Mouse (Mus musculus) heart, adult 18-20 months (tissue): ENCODE measurements around the gene Gtf3c4. TPM values are rescaled to one million over a fixed set of nuclear protein-coding genes. Genes with fewer than 3 reads are reported as not detected.
A peak's percentile ranks its signal among the peaks of the same experiment; 100 is the strongest.

Experiments
- DNase-seq, 2 experiments: peaks; one replicate each; pipeline ENCODE4 v3.0.0; 2021 to 2022; ENCODE audit warnings: mixed read lengths in 1 of 2
- total RNA-seq, 2 experiments: library from RNA; stranded (reverse); gene quantifications; 2 replicates each; pipeline ENCODE4 v1.2.3; 2021

Gene Gtf3c4
- total RNA-seq, 2 experiments from 2014 or later, result 17.0 to 22.1 TPM

DNA sequence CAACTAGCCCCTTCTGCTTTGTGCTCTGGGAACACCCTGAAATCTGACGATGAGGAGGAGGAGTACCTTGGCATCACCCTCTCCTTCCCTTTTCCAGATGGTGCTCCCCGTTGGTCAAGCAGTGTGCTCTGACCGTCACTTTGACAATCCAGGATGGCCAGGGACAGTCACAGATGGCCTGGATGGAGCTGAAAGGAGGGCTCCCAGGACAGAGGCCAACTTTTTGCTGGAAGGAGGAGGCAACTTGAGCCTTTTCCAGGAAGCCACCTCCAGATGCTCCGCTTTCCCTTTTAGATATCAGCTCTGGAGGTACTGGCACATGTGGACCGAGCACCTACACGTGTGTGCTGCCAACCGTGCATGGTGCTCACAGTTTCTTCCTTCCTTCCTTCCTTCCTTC lies 36.8 kb downstream of the Gtf3c4 start:
- no peak for DNase-seq

DNA sequence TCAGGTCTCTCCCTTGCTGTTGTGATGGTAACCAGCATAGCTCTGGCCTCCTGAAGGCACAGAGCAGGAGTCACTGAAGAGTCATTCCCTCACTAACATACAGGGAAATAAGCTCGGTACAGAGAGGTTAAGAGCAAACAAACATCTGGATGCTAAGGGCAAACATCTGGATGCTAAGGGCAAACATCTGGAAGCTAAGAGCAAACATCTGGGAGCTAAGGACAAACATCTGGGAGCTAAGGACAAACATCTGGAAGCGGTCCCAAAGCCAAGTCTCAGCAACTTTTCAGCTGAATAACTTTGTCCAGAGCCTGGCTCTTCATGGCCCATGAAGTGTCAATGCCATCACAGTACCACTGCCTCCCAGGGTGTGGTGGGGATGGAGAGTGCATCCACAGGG lies 40.6 kb downstream of the Gtf3c4 start:
- DNase-seq, result no peak

DNA sequence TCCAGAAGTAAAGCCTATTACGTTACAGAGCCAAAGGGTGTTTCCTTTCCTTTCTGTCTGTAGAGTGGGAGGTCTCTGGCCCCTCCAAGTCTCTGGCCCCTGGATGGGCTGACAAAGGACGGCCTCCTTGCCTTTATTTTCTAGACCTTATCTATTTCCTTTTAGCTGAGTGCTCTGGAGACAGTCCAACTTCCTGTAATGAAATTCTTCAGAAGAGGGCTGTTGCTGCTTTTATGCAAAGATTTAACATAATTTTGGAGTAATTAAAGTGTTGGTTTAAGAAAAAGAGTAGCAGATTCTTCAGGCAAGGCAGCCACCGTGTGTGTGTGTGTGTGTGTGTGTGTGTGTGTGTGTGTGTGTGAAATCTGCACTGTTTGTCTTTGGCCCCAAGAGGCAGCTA lies 41.8 kb downstream of the Gtf3c4 start:
- DNase-seq, result no peak

DNA sequence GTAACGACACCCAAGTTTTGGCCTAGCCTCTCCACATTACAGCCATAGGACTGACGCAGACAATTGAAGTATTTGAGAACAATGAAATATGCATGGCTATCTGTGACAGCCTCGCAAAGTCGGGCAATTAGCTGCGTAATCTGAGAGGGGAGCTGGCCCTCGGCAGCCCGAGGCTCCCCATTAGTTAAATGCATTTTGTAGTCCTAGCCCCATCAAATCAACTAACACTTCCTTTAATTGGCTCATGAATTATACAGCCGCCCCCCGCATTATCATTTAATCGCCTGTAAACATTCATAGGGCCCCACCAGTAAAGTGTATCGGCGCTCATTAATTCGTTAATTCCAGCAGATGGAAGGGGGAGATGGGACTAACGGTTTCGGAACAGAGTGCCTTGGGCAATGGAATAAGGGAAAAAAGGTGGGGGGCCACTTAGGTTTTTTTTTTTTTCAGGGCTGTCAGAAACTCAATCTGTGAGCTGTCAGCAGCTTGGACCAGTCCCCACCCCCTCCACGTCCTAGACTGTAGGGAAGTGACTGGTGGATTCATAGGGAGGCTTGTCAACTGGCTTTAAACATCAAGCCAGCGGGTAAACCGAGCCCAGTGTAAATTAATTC lies 42.6 kb downstream of the Gtf3c4 start:
- DNase-seq, result no peak

DNA sequence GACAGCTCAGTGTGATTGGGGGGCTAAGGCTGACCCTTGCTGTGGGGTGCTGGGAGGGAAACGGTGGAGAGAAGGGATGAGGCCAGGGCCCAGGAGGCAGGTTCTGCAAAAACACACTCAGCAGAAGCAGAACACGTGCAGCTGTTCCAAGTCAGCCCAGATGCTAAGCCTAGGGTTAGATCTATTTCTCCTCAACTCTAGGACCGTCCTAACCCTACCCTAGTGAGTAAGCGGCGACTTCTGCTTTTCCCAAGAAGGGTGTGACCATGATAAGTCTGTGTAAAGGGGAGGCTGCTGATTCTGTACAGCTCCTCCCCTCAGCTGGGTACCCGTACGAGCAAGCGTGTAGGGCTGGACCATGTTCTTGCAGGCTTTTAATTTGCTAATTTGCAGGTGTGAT lies 43.9 kb downstream of the Gtf3c4 start:
- DNase-seq, result peak in 1 of 2 experiments; percentile 9

DNA sequence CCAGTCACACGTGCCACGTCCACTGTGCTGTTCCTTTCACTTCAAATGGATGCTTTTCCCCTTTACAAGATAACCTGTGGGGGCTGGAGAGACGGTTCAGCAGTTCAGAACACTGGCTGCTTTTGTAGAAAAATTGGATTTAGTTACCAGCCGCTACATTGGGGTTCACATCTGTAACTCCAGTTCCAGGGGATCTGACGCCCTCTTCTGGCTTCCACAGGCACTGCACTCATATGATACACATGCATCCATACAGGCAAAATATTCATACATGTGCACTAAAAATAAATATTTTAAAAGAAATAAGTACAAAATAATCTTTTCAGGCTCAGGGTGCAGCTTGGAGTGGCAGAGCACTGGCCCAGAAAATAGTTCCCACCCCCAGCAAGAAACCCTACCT lies 45.5 kb downstream of the Gtf3c4 start:
- no peak for DNase-seq

DNA sequence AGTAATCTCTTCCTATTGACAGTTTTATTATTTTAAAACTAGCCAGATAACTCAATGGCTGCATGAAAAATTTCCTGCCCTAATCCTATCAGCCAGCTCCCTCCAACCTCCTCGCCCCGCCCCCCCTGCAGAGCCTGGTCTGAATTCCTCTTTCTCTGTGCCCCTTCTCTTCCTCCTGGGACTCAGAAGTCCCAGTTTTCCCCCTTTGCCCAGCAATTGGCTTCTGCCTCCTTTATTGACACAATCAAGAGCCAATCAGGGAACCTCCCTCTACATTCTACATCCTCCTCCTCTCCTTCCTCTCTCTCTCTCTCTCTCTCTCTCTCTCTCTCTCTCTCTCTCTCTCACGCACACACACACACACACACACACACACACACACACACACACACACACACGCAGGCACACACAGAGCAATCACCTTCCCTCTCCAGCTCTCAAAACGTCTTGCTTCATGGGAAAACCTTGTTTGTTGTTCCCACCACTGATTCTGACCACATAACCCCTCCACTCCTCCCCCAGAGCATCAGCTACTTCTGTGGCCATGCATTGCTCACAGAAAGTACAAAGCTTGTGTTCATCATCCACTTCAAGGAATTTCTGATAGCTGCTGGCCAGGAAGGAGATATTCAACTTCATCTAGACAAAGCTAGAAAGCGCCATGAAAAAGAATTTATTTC lies 47.1 kb downstream of the Gtf3c4 start:
- peak; percentile 51 to 70 for DNase-seq

DNA sequence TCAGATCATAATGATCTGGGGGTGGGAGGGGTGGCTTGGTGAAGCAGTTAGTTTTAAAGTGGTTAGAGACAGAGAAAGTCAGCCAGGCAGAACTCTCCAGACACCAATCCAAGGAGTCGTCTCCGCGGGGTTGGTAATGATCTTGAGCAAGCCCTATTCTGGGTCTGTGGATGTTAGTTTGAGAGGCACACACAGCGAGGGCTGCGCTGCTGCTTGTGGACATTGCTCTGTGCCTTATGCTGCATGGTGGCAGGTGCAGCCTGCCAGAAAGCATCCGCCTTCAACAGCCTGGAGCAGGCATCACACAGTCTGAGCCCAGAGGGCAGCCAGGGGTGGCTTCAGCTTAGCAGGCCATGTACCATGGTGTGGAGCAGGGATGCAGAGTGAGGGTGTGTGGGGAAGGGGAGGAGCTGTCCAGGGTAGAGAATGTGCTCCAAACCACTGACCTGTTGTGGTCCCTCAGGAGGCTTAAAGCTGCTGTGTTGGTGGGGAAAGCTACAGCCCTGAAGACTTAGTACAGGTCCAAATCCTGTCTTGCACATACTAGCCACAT lies 53.0 kb downstream of the Gtf3c4 start:
- no peak for DNase-seq

DNA sequence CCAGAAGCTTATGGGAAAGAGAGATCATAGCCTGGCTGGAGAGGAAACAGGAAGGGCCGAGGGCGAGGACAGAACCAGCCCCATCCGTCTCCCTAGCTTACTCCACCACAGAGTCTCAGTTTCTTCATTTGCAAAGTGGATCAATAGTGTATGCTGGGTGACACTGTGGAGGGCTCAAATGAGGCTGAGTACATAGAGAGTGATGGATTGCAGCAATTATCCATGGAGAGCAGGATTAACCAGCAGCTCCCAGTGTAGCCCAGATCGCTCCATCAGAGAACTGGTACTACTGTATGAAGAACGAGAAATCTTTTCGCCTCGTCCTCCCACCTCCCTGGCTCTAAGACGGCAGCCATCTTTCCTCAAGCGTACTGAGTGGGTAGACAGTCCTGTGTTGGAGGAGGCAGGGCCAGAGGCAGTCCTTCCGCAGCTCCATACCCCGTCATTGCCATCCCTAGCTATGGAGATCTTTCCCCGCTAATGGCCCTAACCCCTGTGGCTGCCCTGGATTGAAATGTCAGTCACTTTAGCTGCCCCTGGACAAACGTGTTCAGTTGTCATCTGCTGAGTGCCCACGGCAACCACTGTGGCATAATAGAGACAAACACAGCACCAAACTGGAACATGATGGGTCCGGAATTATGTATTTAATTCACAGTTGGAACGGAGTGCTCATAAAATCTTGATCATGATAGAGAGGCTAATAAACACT lies 53.6 kb downstream of the Gtf3c4 start:
- no peak for DNase-seq

DNA sequence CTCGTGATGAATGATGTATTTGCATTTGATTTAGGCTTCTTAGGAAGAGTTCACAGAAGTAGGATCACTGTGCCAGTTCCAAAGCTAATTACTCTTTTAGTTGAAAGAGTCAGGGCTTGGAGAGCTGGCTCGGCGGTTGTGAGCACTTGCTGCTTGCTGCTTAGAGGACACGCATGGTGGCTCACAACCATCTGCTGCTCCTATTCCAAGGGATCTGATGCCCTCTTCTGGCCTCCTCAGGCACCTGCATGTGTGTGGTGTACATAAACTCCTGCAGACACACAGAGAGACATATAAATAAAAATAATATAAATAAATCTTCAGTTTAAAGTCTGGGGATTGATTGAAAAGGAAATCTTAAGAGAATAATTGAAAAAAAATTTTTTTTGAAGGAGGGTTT lies 58.9 kb downstream of the Gtf3c4 start:
- no peak for DNase-seq

DNA sequence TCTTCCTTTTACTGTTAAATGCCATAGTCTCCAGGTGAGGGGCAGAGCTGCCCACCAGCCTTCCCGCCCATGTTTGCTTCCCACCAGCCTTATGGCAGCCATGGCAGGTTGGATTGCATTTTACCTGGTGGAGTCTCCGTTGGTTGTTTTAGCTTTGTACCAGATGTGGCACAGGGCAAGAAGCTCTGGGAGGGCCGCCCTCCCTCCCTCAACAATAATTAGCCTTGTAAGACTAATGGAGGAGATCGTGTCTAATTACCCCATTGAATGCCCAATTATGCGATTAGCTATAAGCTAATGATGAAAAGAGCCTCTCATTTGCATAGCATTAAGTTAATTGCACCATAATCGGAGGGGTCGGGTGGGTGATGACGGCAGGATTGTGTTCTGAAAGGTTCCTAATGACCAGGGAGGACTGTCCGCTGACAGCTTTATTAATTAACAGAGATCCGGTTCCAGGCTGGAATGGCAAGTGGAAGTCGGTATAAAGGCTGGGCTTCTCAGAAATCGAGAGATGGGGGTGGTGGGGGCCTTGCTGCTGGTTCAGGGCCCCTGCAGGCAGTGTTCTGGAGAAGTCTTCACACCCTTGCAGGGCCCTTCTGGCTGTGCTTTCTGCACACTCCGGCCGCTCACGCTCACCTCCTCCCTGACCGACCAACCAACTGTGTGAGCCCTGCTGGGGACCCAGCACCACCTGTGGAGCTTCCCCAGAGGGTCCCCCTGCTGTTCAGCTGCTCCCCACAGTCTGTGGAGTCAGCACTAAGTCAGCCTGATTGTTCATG lies 60.0 kb downstream of the Gtf3c4 start:
- no peak for DNase-seq

DNA sequence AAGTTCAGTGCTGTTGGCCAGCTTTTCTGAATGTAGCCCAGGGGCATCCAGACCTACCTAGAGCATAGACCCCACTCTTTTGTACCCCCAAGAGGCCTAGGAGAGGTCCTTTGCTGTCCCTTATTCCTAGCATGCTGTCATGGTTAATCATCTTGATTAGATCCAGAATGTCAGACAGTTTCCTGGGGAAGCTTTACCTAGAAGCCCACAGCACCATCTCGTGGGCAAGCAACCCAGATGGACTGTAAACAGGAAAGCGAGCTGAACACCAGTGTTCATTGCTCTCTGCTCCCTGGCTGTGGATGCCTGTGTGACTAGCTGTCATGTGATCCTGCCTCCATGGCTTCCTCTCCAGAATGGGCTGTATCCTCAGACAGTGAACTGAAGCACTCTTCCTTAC lies 63.4 kb downstream of the Gtf3c4 start:
- DNase-seq, result no peak

DNA sequence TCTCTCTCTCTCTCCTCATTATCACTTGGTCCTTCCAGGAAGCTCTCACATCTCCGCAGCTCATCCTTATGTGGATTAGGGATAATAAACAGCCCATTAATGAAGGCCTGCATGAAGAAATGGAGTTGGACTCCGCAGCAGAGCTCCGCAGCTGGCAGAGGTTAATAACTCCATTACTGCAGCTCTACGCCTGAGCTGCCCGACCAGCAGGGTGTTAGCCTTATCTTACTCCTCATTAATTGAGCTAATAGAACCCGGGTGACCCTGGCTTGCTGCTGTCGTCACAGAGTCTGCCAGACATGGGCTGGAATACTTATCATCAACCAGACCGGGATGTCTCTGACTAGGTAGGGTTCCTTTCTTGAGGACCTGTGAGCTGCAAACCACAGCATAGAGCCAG lies 66.1 kb downstream of the Gtf3c4 start:
- DNase-seq, result no peak

Other genes starting within 250 kb of the Gtf3c4 start
- gene Gfi1b, start 218.4 kb downstream of the Gtf3c4 start, total RNA-seq, result not detected
- gene Tsc1, start 199.1 kb downstream of the Gtf3c4 start, total RNA-seq, result 10 to 100 TPM; 26.6 to 28.4 TPM
- not detected for gene Spaca9, start 140.6 kb downstream of the Gtf3c4 start, total RNA-seq
- gene Ak8, start 140.2 kb downstream of the Gtf3c4 start, total RNA-seq, result not detected
- 1 to 10 TPM; 4.4 TPM for gene Ddx31, start within 50 bp of the Gtf3c4 start, total RNA-seq
- not detected for gene Barhl1, start 76.3 kb upstream of the Gtf3c4 start, total RNA-seq
- under 1 TPM in 1 of 2 experiments, not detected in 1; 0.51 TPM for gene Cfap77, start 214.7 kb upstream of the Gtf3c4 start, total RNA-seq
- 1 to 10 TPM; 7.0 to 7.5 TPM for gene Ttf1, start 219.9 kb upstream of the Gtf3c4 start, total RNA-seq